Mouse (Mus musculus) liver, embryonic 18 days (tissue): ENCODE measurements around the gene Zdhhc12. TPM values are rescaled to one million over a fixed set of nuclear protein-coding genes. Genes with fewer than 3 reads are reported as not detected.

Experiments used
- polyA plus RNA-seq: library from polyadenylated mRNA; depleted of rRNA; stranded (reverse); fragments of >200 nt; gene quantifications from 2 replicates; pipeline ENCODE4 v1.2.3, GENCODE M21; 2012; rRNA removed

Zdhhc12 gene
- polyA plus RNA-seq = 33.0 and 37.5 TPM in 2 replicates

DNA sequence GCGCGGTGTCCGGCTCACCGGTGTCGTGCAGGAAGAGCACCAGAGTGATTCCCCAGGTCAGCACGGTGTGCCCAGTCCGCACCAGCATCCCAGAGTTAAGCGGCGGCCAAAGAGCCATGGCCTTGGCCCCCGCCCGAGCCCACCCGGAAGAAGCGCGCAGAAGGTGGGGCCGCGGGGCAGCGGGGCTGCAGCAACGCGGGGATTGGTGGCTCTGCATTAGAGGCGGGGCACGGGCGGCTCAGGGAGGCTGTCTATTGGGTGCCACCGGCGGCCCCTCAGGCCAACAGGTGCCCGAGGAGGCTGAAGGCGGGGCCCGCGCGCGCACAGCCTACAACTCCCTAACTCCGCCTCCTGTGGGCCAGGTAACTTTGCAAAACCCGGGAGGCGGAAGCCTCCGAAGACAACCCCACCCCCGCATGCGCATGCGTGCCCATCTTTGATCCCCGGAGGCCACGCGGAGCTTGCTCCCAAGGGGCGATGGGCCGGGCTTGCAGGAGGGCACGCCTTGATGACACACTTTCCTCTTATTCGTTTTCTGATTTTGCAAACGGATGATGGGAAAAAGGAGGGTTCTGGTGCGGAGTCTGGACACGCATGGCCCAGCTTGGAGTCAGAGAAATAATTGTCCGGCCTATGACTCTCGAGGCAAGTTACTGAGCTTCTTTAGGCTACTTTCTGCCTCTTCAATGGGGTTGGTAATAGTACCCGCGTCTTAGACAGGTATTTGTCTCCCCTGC is at the start of gene Zdhhc12:
Gene Zdhhc12, minus strand, starts transcription at position 178 of the 737 bp plus-strand sequence.

DNA sequence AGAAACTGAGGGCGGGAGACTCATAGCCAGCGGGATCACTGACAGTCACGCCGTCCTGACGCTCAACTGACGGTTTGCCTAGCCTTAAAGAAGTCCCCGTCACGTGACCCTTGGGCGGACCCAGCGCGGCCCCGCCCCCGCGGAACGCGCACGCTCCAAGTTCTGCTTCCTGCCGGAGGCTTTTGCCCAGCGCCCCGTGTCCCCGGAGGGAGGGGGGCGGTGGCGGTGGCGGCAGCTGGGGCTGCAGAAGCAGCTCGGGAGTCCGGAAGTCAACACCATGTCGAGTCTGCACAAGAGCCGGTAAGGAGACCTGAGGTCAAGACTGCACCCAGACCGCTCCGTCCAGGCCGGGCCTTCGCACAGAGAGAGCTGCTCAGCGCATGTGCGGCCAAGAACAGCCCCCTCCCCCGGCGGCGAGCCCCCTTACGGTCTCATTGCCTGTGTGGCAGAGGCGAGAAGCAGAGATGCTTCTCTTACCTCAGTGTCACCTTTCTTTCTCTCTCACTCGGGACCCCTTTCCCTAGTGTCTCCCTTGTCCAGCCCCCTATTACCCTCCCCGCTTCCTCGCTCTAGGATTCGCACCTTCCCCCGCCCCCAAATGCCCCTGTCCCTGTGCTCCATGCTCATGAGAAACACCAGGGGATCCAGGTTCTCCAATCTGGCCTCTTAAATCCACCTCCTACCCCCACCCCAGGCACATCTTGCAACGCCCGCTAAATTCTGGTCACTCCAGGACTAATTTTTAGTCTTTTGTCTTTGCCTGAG is 40.3 kb upstream of the Zdhhc12 start, which contains the start of gene Tbc1d13:
Gene Tbc1d13, plus strand, starts transcription at position 134 of the 765 bp plus-strand sequence.

DNA sequence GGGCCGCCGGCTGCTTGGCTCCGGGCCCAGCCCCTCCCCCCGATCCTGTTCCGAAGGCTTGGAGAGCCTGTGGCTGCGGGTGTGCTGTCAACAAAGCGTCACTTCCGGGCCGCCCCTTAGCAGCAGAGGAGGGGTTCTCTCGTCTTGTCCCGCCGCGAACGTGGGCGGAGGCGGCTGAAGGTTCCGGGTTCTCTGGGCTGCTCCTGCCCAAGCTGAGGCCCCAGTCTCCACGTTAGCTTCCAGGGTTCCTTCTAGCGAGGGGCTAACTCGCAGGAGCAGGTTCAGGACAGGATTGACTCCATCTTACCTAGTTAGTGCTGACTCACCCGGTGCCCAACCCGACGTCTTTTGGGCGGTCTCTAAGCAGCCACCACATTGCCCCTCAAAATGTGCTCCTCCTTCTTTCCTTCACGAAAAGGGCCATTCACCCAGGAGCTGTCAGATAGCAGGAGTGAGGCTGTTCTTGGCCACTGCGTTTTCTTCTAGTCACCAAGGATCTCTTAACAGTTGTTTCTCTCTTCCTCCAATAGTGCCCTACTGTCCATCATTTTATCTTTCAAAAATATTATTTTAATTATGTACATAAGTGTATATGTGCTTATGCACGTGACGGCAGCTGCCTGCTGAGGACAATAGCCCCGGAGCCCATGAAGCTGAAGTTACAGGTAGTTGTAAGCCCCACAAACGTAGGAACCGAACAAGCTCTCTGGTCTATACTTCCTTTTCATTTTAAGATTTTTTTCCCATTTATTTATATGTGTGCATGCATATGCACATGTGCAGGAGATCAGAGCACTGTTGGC is 31.2 kb upstream of the Zdhhc12 start, which contains the start of gene Zer1:
Gene Zer1, minus strand, starts transcription at position 114 of the 803 bp plus-strand sequence.

DNA sequence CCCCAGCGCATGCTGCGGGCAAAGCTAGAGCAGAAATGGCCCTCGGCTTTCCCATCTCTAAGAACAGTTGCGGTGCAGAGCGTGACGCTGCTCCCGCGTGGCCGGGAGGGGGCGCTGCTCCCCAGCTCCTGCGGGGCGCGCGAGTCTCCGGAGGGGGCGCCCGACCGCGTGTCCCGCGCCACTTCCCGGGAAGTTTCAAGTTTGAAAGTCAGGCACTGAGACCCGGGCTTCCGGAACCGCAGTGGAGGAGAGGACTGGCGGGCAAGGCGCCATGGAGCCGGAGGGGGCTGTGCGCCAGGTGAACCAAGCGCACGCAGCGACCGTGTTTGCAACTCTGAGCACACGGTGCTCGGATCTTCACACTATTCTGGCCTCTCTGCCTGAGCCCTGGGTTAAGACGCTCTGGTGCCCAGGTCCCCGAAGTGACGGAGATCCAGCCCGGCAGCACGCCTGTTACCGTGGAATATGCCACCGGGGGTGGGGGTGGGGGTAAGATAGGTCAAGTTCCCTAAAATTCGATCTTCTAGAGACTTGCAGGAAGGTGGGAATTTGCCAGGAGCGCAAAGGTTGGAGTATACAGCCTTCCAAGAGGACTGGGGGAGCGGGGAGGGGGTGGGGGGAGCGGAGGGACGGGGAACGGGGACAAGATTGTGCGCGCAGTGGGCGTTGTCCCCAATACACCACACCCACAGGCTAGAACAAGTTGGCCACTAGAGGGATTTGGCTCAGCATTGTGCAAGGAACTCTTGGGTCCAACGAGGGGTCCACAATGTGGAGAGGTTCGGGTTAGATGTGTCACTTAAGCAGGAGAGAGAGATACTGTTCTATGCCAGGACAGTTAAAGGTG is 15.7 kb downstream of the Zdhhc12 start, which contains the start of gene Pkn3:
Gene Pkn3, plus strand, starts transcription at position 183 of the 847 bp plus-strand sequence.

DNA sequence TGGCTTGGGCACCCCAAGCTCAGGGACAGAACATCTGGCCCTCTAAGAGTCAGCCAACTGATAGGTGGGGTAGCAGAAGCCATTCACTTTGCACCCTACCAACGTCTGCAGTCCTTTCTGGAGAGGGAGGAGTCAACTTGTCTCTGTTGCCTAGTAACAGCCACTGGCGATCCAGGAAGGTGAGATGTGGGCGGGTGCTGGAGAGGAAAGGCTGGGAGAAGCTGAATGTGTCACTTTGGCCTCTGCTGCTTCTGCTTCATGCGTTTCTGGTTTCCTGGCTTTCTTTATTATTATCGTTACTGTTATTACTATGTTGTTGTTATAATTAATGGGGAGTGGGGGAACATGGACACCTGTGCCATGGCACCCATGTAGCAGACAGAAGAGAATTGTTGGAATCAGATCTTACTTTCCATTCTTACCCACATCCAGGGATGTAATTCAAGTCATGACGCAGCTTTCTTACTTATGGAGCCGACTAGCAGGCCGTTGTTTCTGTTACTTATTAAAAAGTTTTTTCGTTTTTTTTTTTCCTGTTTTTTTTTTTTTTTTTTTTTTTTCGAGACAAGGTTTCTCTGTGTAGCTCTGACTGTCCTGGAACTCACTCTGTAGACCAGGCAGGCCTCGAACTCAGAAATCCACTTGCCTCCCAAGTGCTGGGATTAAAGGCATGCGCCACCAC is 36.1 kb downstream of the Zdhhc12 start, which contains the start of gene Set:
Gene Set, plus strand, starts transcription at position 156 of the 682 bp plus-strand sequence.

DNA sequence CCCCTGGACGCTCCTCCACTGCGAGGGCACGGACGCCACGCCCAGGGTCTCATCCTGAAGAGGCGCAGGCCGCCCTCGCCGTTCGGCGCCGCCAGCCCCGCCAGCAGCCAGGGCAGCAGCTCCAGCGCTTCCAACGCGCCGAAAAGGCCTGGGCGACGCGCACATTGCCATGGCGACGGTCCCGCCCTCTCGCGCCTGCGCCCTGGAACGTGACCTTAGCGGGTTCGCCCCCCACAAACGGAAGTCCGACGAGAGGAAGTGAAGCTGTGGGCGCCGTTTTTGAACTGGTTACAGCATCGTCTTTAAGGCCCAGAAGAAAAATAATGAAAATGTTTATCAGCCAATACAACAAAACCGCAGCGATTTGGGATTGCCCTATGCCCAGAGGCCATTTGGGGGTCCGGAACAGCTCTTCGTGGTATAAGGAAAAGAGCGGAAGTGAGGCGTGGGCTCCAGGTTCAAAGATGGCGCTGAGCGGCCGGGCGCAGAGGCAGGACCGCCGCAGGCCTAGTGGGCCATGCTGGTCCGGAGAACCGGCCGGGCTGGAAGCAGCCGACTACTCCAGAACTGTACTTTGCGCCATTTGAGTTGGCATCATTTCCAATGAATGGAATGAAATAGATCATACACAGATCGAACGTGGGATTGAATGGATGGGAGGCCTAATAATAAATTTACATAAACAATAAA is 44.6 kb downstream of the Zdhhc12 start, which contains the start of gene Wdr34:
Gene Wdr34, minus strand, starts transcription at position 183 of the 690 bp plus-strand sequence.

Other genes with a start within 250 kb of the Zdhhc12 start
- gene Cercam, start 224.5 kb downstream of the Zdhhc12 start, polyA plus RNA-seq = 7.1 and 9.2 TPM in 2 replicates
- 13.0 and 18.6 TPM in 2 replicates for gene Odf2, start 204.4 kb downstream of the Zdhhc12 start, polyA plus RNA-seq
- 8.3 and 9.8 TPM in 2 replicates for gene Gle1, start 158.2 kb downstream of the Zdhhc12 start, polyA plus RNA-seq
- 34.7 and 35.9 TPM in 2 replicates for gene Sptan1, start 128.1 kb downstream of the Zdhhc12 start, polyA plus RNA-seq
- gene Wdr34, start 44.8 kb downstream of the Zdhhc12 start, polyA plus RNA-seq = 5.3 and 5.4 TPM in 2 replicates
- 100 and 111 TPM in 2 replicates for gene Set, start 36.3 kb downstream of the Zdhhc12 start, polyA plus RNA-seq
- gene Pkn3, start 16.0 kb downstream of the Zdhhc12 start, polyA plus RNA-seq = 2.3 and 2.7 TPM in 2 replicates
- 8.0 and 9.3 TPM in 2 replicates for gene Zer1, start 30.9 kb upstream of the Zdhhc12 start, polyA plus RNA-seq
- 12.2 and 12.7 TPM in 2 replicates for gene Tbc1d13, start 40.1 kb upstream of the Zdhhc12 start, polyA plus RNA-seq
- 32.1 and 36.9 TPM in 2 replicates for gene Endog, start 77.8 kb upstream of the Zdhhc12 start, polyA plus RNA-seq
- 14.3 and 15.6 TPM in 2 replicates for gene Spout1, start 84.8 kb upstream of the Zdhhc12 start, polyA plus RNA-seq
- 57.7 and 63.7 TPM in 2 replicates for gene Kyat1, start 112.2 kb upstream of the Zdhhc12 start, polyA plus RNA-seq
- 4.5 and 4.6 TPM in 2 replicates for gene Lrrc8a, start 144.1 kb upstream of the Zdhhc12 start, polyA plus RNA-seq
- gene Gm28035, start 146.9 kb upstream of the Zdhhc12 start, polyA plus RNA-seq = 2.3 and 2.4 TPM in 2 replicates
- gene Phyhd1, start 172.6 kb upstream of the Zdhhc12 start, polyA plus RNA-seq = 54.6 and 54.7 TPM in 2 replicates
- gene Gm28038, start 187.4 kb upstream of the Zdhhc12 start, polyA plus RNA-seq = not detected in 2 replicates
- 6.3 and 6.7 TPM in 2 replicates for gene Dolk, start 192.7 kb upstream of the Zdhhc12 start, polyA plus RNA-seq
- gene Nup188, start 192.7 kb upstream of the Zdhhc12 start, polyA plus RNA-seq = 8.1 and 9.4 TPM in 2 replicates